Mouse (Mus musculus) frontal cortex, adult 2 months (tissue): Measurements from ENCODE around the gene Gpr83. TPM values are rescaled to one million over a fixed set of nuclear protein-coding genes. Genes with fewer than 3 reads are reported as not detected.

Experiments
- DNase-seq, 2 experiments: peaks; one replicate each; pipeline ENCODE4 v3.0.0; 2022; ENCODE audit warnings: low spot score in 1 of 2; ENCODE audit errors: extremely low spot score in 1 of 2
- polyA plus RNA-seq: library from polyadenylated mRNA; depleted of rRNA; stranded (reverse); fragments of >200 nt; gene quantifications from 2 replicates; pipeline ENCODE4 v1.2.3, GENCODE M21; 2012; rRNA removed

Gpr83 gene
- polyA plus RNA-seq, 1 experiment: 17.6 TPM

DNA sequence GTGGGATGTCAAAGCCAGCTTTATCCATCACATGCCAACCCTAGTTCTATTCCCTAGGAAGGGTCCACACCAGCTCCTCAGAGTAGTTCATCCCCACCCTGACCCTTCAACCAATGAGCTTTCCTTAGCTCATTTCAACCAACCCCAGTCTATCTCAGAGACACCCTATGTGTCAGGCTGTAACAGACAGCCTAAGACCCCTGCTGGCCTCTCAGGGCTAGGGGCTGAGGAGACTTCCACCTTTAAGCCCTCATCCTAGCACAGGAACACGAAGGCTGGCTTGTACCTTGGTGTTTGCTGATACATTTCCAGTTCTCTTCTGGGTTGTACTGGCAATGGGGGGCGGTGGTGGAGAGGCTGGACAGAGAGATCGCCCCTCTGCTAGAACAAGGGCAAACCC lies 43.0 kb downstream of the Gpr83 start:
- no peak for DNase-seq

DNA sequence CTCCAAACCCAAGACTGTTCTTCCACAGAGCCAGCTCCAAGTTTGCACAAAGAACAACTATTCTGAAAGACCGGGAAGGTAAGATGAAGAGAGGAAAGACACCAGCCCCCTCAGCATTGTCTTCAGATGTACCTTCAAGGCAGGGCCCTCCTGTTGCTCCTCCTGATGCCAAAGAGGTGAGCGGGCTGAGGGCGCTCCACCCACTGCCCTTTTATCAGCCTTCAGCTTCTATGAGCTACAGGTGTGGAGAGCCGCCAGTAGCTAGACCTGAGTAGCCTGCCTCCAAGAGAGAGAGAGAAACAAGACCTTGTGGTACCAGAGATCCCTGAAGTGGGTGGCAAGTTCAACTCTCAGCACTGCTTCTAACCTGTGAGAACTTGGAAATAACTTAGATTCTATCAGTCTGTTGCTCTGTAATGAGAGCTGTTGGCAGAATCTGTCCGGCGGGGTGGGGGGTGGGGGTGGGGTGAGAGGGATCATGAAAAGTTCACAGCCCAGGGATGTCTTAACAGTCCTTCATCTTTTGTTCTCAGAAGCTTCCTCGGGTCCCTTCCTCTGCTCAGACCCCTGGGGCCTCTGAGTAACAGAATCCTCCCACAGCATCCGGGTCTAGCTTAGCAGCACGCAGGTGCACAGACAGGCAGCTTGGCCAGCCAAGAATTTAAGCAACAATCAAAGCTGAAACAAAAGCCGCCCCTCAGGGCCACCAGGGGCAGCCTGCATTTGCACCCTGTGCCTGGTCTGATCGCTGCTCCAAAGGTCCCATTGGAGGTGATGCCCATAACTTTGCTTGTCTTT lies 43.8 kb downstream of the Gpr83 start, which contains the start of gene Izumo1r:
Gene Izumo1r (minus strand): TSS at position 369 of the 798 bp plus-strand sequence.
- DNase-seq: no peak

- peak in 1 of 2 experiments; percentile 41 for DNase-seq
These were observed 44.9 kb downstream of the Gpr83 start for GRCm38 (mm10) chr9:14904741-14905475.

DNA sequence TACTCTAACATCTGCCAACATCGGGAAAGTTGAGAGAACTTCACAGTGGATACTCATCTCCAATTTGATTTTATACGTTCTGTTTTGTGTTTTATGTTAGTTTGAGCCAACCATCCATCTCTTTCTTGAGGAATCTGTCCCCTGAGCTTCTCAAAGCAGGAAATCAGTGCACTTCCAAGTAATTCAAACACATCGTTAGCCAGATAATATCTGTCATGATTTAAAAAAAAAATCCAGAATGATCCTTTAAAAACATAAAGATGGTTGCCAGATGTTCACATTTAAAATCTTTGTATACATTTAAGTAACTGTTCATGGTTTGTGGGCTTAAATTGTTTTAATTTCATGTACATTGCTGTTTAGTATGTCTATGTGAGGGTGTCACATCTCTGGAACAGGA lies 45.9 kb downstream of the Gpr83 start:
- DNase-seq: no peak

GRCm38 (mm10) chr9:14907816-14908415 lies 47.9 kb downstream of the Gpr83 start:
- DNase-seq: peak in 1 of 2 experiments; percentile 66

DNA sequence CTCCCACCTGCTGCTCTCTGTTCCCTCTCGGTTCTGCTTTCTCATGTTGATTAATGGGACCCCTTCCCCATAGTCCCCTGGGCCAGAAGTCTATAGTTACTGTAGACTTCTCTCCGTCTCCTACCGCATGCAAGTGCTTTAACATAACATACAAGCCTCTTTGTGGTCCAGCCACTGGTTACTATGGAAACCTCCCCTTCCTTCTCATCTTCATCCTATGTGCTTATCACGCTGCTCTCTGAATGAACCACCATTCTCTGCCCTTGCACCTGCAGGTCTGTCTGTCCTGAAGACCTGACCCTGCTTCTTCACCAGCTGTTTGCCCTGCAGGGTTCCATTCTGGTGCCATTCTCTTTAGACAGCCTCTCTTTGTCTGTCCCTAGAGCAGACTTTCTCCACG lies 50.0 kb downstream of the Gpr83 start:
- no peak for DNase-seq

DNA sequence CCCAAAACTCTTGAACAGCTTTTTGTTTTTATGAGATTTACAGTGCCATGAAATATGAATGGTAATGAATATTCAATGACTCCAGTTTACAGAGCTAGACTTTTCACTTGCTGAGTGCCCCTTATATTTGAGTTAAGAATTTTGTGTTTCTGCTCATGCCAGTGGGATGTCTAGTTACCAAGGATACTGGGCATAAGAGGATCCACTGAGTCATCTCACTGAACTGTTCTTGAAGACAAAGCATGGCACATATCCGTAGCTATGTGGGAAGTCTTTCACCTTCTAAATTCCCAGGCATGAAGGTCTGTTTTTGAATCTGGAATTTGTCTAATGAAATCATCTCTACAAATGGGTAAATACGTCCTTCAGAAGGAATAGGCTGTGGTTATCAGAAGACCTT lies 52.0 kb downstream of the Gpr83 start:
- peak in 1 of 2 experiments; percentile 17 for DNase-seq

- DNase-seq: no peak
These were observed 57.7 kb downstream of the Gpr83 start for GRCm38 (mm10) chr9:14917661-14918060.

GRCm38 (mm10) chr9:14918825-14919668 lies 59.0 kb downstream of the Gpr83 start:
- no peak for DNase-seq

Other genes starting within 250 kb of the Gpr83 start
- 13.7 and 15.1 TPM in 2 replicates for gene Amotl1, start 215.2 kb upstream of the Gpr83 start, polyA plus RNA-seq
- 0.15 and 0.16 TPM in 2 replicates for gene Piwil4, start 119.5 kb upstream of the Gpr83 start, polyA plus RNA-seq
- 0.08 and 0.14 TPM in 2 replicates for gene Fut4, start 107.8 kb upstream of the Gpr83 start, polyA plus RNA-seq
- gene 1700012B09Rik, start 89.2 kb upstream of the Gpr83 start, polyA plus RNA-seq: 3.7 and 5.5 TPM in 2 replicates
- 5.7 and 6.2 TPM in 2 replicates for gene Mre11a, start 75.6 kb upstream of the Gpr83 start, polyA plus RNA-seq
- gene Ankrd49, start 75.4 kb upstream of the Gpr83 start, polyA plus RNA-seq: 12.0 and 12.3 TPM in 2 replicates
- not detected in 2 replicates for gene Izumo1r, start 43.7 kb downstream of the Gpr83 start, polyA plus RNA-seq
- gene Panx1, start 185.3 kb downstream of the Gpr83 start, polyA plus RNA-seq: 36.1 and 38.8 TPM in 2 replicates